In genomic region chr3:129634260-129634901, GRCm38 (mm10) we compare ENCODE assay signal across 9 mouse cellular contexts.
DNase-seq lines count a peak whose midpoint lies in the region; ATAC-seq and TF ChIP-seq lines count a peak whose summit lies in the region.
"Had no signal": no experiment of that assay in that cellular context is flagged by ENCODE, and none has a peak within 500 bp of the region (broad histone marks: within the 10 kb centered on the region; RNA-seq: fewer than 3 reads in every experiment).

No protein-coding gene starts in this region.

- no peak for DNase-seq in cerebellum, adult 11 months
- no peak for DNase-seq in liver, adult 2 months (ENCODE audit: extremely low read depth, low read depth, low spot score)
- DNase-seq in liver = no peak
- peak; percentile 66 for DNase-seq in embryonic facial prominence, embryonic 14.5 days (ENCODE audit: low spot score)
- DNase-seq in layer of hippocampus, adult 8-10 months (ENCODE audit: low spot score in 2 of 2) = peak; percentile 34 to 53
- DNase-seq in naive thymus-derived CD4-positive, alpha-beta T cell, adult 2 months (ENCODE audit: low read depth) = peak; percentile 37
- no peak for DNase-seq in ovary, adult 18-20 months (ENCODE audit: low spot score)

- TF ChIP-seq CTCF in liver, adult 2 months (IDR thresholded peaks at IDR 0.05; ENCODE audit: low read depth, low read length) = peak; percentile 16; the same call in 1 of the 2 replicates

- no peak for TF ChIP-seq POLR2A in liver, adult 2 months (IDR thresholded peaks at IDR 0.05; ENCODE audit: extremely low read depth, insufficient read depth, low read length)

- H3K9me3 ChIP-seq in embryonic facial prominence, embryonic 14.5 days (ENCODE audit: control insufficient read depth, low read length) = no peaks in the 10 kb centered on the region
- H3K9me3 ChIP-seq: lung, embryonic 15.5 days had no signal

- H3K9ac ChIP-seq in liver, adult 2 months (ENCODE audit: low read depth, low read length) = no peak overlapping the region
- no peak overlapping the region for H3K9ac ChIP-seq in embryonic facial prominence, embryonic 14.5 days (ENCODE audit: low read depth, low read length)
- H3K9ac ChIP-seq: lung, embryonic 15.5 days had no signal

- peak; percentile 63; the same call in 1 of the 2 replicates for ATAC-seq in cerebellum, adult (ENCODE audit: insufficient number of reproducible peaks, low FRiP score, low TSS enrichment)
- no peak for ATAC-seq in embryonic facial prominence, embryonic 14.5 days (ENCODE audit: low read depth)

- H3K4me2 ChIP-seq in embryonic facial prominence, embryonic 14.5 days (ENCODE audit: low read depth, low read length) = no peak overlapping the region
- H3K4me2 ChIP-seq: lung, embryonic 15.5 days had no signal

- H3K27ac ChIP-seq in liver, adult 2 months (replicated peaks; ENCODE audit: insufficient read depth, low read depth, low read length) = no peak overlapping the region
- H3K27ac ChIP-seq in embryonic facial prominence, embryonic 14.5 days (replicated peaks; ENCODE audit: low read depth, low read length) = no peak overlapping the region
- H3K27ac ChIP-seq: lung, embryonic 15.5 days had no signal

- H3K4me3 ChIP-seq in liver, adult 2 months (ENCODE audit: insufficient read depth, low read depth, low read length) = no peak overlapping the region
- H3K4me3 ChIP-seq in embryonic facial prominence, embryonic 14.5 days (ENCODE audit: low read depth, low read length) = no peak overlapping the region
- H3K4me3 ChIP-seq: lung, embryonic 15.5 days had no signal

- peaks cover 47% of the 10 kb centered on the region for H3K36me3 ChIP-seq in liver, adult 2 months (ENCODE audit: control insufficient read depth, insufficient read depth, low read length)
- peaks cover 20% of the 10 kb centered on the region; the same call in 1 of the 2 replicates for H3K36me3 ChIP-seq in embryonic facial prominence, embryonic 14.5 days (ENCODE audit: control insufficient read depth, insufficient read depth, low read length)
- H3K36me3 ChIP-seq: lung, embryonic 15.5 days had no signal

- H3K27me3 ChIP-seq in liver, adult 2 months (ENCODE audit: control insufficient read depth, insufficient read depth, low read length) = no peaks in the 10 kb centered on the region
- no peaks in the 10 kb centered on the region for H3K27me3 ChIP-seq in embryonic facial prominence, embryonic 14.5 days (replicated peaks; ENCODE audit: control insufficient read depth, insufficient read depth, low read length)

- 90% methylated on average over 11 of the region's 11 CpGs for WGBS in liver, adult 2 months
- 80% methylated on average over 11 of the region's 11 CpGs for WGBS in embryonic facial prominence, embryonic 14.5 days

- H3K79me2 ChIP-seq in liver, adult 2 months (ENCODE audit: control insufficient read depth, insufficient read depth, low read length) = no peaks in the 10 kb centered on the region

- H3K4me1 ChIP-seq in liver, adult 2 months (ENCODE audit: control insufficient read depth, insufficient read depth, low read length) = peaks cover under 1% of the 10 kb centered on the region; the same call in 1 of the 2 replicates
- no peaks in the 10 kb centered on the region for H3K4me1 ChIP-seq in embryonic facial prominence, embryonic 14.5 days (ENCODE audit: control insufficient read depth, insufficient read depth, low read length)
- H3K4me1 ChIP-seq: lung, embryonic 15.5 days had no signal

Comparison
In these comparisons a context has a peak if more than half of its experiments do, and no peak if none do; other contexts are left out.
1. DNase-seq: peak in embryonic facial prominence, embryonic 14.5 days (single experiment), layer of hippocampus, adult 8-10 months (2 of 2) and naive thymus-derived CD4-positive, alpha-beta T cell, adult 2 months (single experiment); none in cerebellum, adult 11 months (single experiment), liver, adult 2 months (single experiment), liver (single experiment) and ovary, adult 18-20 months (single experiment).